Mouse (Mus musculus): ENCODE results near the gene Snx1.

Snx1 gene

GRCm38 (mm10) chr9:66049931-66050601 lies 76.3 kb downstream of the Snx1 start:
- DNase-seq (ENCODE audit: low spot score), result no peak

GRCm38 (mm10) chr9:66043241-66043640 lies 83.1 kb downstream of the Snx1 start:
- DNase-seq (ENCODE audit: low spot score), result no peak

DNA sequence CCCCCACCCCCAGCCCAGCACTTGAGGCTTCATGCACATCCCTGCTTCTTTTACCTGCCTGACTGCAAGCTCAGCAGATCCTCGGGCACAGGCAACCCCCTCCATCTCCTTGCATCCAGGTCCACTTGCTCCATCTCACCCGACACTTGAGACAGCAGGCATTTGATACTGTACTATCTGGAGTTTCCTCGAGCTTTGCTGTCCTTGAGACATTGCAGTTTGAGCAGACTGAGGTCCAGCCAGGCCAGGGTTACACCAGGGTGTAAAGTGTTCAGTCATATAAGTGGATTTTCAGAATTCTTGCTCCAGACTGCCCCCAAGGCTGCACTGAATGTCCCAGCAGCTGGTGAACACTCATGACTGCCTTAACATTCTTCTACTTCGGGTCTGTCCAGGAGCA lies 84.1 kb downstream of the Snx1 start:
- no peak for DNase-seq (ENCODE audit: low spot score)

DNA sequence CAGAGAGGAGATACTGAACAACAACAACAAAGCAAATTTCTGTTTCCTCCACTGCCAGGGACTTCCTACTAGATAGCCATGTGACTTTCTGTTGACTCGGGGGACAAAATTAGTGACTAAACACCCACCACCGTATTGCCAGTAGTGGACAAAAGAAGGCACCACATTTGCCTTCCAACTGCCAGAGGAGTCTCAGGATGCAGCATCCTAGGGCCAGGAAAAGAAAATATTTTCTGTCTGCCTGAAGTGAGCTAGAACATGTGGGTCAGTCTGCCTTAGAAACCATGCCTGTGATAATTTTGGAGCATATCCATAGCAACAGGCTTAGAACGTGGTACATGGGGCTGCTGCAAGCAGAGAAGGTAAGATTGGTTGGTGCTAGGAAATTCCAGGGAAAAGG lies 85.6 kb downstream of the Snx1 start:
- DNase-seq (ENCODE audit: low spot score), result no peak

DNA sequence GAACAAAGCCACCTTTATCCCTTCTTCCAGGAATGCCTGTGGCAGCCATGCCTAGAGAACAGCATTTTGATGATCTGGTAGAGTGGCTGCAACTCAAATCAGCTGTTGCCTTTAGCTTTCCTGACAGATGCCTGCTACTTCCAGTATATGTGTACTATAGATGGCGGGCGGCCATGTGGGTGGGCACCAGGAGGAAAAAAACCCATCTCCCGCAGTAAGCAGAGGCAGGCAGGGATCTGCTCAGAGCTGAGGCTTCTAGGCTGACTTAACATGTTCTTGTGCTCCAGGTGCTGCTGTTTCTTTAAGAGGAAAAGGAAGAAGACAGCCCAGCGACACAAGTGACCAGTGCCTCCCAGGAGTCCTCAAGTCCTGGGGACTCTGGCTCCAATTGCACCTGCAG lies 87.1 kb downstream of the Snx1 start:
- no peak for DNase-seq (ENCODE audit: low spot score)

DNA sequence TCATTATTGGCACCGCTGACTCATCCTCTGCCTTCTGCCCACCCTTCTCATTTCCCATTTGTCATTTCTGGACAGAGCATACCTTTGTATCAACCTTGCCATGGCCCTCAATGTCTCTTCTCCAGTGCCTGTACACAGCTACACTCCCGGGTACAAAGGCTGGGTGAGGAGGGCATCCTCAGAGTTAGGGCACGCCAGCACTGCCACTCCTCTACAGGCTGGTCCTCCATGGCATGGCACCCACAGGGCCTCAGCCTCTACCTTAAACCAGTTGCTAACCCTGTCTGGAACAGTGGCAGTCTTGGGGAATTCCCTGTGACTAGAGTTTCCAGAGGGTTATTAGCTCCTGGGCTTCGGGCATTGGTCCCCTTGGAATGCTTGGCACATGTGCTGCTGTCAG lies 87.8 kb downstream of the Snx1 start:
- DNase-seq (ENCODE audit: low spot score), result no peak

All from adipocyte (in vitro differentiated cells).